Mouse (Mus musculus): ENCODE data around the gene Chadl.

DNA sequence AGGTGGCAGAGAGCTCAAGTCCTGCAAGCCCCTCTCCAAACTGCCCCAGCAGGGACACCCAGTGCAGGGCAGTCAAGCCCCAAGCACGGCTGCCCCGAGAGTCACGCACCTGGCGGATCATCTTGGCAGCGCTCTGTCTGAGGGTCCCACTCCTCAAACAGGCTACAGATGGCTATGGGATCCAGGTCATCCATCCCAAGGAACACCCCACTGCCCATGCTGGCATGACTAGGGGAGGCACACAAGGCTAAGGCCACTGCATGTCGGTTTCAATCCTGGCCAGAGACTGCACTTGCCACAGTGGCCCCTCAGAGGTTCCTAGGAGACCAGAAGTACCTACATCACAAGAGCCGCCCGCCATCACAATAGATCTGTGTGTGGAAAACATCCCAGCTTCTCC lies 28.9 kb upstream of the Chadl start:
- TF ChIP-seq TAL1 (IDR thresholded peaks at IDR 0.05; ENCODE audit: low read length) (no peak), GATA1 (IDR thresholded peaks at IDR 0.05; ENCODE audit: low read length) (no peak)

Data from erythroblast, embryonic 14.5 days (primary cell).